Mouse (Mus musculus): ENCODE data around the gene Trio.

Trio gene

DNA sequence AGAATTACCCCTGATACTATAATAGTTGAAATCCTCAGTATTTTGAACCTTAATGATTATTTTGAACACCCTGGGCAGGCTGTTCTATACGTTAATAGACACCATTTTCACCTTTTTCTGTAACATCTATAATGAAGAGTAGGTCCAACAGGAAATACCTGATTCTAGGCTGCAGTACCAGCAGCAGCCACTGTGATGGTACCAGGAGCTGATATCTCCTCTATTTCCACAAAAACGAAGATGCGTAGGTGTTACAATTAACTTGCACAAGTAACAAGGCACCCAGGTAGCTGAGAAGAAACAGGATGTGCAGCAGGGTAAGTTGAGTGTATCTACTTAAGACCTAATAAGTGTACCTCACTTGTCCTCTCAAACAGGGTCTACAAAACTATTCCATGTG is 77.8 kb downstream of the Trio start:
- DNase-seq (ENCODE audit: low read depth, low spot score) = no peak

- peak; percentile 53 for DNase-seq (ENCODE audit: low read depth, low spot score)
Measured at GRCm38 (mm10) chr15:27945570-27945969, 80.1 kb downstream of the Trio start.

- DNase-seq (ENCODE audit: low read depth, low spot score) = no peak
Measured at GRCm38 (mm10) chr15:27944898-27945297, 80.8 kb downstream of the Trio start.

DNA sequence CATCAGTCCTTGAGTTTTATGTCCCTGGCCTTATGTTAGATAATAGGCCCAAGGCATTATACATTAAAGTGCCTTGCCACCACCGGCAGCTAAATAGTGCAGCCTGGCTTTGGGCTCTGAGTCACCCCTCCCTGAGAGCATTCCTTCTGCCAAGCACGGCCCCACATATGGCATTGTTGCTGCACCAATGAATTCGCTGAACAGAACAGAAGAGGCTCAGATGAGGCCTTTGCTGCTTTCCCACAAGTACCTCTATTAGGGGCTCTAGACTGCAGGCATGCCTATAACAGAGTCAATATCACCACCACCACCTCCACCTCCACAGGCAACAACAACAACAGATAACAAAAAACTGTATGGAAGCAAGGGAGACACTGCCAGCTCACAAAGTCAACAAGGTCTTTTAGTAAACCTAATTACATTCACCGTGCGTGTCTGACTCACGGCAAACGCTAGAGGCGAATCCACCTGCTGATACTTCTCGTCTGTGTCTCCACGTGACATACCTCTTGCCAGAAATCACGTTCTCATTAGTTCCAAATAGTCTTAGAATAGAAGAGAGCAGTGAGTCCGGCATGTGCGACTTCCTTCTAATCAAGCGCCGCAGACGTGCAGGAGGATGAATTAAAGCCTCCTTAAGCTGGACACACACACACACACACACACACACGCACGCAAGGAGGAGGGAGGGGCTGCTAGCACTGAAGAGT is 82.0 kb downstream of the Trio start:
- peak; percentile 97 for DNase-seq (ENCODE audit: low read depth, low spot score)

DNA sequence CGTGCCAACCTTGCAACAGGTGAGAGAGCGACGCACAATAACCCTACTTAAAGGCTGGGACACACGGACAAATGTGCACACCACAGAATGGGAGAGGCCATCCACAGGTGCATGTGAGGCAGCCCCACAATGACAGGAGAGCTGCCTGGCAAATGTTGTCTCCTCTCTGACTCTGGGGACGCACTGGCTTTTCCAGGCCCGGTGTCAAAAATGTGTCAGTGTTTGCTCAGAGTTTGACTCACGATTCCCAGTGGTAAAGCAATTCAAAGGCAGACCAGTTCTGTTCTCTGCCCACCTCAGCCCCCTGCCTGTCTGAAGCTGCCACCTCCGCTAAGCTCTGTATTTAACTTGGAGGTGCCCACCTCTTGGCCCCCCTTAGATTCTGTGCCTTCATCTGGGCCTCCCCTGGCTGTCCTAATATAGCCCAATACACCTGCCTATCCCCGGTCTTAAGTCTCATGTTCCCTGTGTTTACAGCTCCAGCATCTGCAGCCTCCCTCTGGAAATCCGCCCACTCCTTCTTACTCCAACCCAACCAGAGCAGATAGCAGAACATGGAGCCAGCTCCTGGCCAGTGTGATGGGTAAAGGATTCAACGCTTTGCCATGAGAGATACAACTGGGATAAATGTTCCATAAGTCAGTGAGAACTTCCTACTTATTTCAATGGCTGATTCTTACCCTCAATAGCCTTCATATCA is 83.3 kb downstream of the Trio start:
- peak; percentile 72 for DNase-seq (ENCODE audit: low read depth, low spot score)

GRCm38 (mm10) chr15:27941441-27941840 is 84.2 kb downstream of the Trio start:
- DNase-seq (ENCODE audit: low read depth, low spot score) = no peak

DNA sequence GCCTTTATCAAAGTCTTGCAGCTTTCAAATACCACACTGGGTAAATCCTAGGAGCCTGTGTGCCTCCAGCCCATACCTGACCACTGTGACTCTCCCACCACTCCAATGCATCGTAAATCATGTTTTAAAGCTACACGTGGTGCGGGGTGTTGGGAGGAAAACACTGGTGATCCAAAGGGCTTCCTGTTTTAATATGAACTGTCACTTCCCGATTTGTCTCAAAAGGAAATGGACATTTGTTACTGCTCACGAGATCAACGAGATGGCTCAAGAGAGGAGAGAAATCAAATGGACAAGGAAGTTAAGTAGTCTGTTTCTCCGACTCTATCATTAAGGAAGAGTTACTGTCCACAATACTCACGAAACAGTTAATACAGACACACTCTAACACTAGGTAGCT is 84.6 kb downstream of the Trio start:
- no peak for DNase-seq (ENCODE audit: low read depth, low spot score)

- DNase-seq (ENCODE audit: low read depth, low spot score) = no peak
Measured at GRCm38 (mm10) chr15:27940032-27940431, 85.6 kb downstream of the Trio start.

DNA sequence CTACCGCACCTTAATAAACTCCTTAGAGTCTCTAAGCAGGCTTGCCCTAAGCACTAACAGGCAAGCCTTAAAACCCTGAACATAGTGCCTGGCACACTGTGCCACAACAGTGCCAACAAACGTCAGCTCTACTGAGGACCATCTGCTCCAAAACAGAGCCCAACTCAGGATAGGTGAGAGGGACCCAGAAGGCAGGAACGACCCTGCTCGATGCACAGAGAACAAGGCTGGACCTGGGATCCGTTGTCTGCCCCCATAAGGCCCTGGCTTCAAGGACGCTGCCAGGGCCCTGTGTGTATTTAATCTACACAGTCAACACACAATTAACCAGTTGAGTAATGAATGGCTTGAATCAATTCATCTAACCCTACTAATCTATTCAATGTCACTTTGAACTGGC is 86.8 kb downstream of the Trio start:
- peak; percentile 96 for DNase-seq (ENCODE audit: low read depth, low spot score)

- peak; percentile 90 for DNase-seq (ENCODE audit: low read depth, low spot score)
Measured at GRCm38 (mm10) chr15:27937861-27938833, 87.5 kb downstream of the Trio start.

DNA sequence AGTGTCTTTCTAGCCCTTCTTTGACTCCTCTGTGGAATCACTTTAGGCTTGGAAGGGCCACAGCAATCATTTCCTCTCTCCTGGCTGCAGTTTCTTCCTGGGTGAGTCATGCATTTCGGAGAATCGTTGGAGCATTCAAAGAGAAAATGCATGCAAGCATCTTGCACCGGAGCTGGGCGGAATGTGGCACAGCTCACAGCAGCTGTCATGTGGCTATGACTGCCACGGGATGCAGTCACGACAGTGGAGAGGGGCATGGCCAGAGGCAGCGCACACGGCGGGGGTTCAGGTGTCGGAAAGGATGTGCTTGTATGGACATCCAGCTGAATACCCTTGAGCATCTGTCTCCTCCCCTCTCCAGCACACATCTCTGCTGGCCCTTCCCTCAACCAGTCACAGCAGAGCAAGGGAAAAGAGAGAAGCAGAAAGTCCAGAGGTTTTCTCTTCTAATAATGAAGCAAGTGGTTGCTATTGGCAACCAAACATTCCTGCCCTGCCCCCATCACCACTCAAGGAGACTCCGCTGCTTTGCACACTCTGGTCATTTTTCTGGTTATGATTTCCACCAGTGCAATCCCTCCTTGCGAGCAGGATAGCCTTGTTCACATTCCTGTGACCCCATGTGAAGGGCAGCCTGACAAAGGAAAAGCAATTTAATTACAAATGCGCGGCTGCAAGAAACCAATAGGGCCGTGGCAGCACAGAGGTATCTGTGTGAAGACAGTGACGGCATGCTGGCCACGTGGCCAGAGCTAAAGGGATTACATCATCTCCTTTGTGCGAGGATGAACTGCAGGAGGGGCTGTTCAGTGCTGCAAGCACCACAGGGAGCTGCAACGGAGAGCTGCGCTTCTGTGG is 88.4 kb downstream of the Trio start:
- peak; percentile 97 for DNase-seq (ENCODE audit: low read depth, low spot score)

- DNase-seq (ENCODE audit: low read depth, low spot score) = no peak
Measured at GRCm38 (mm10) chr15:27935772-27936746, 89.6 kb downstream of the Trio start.

DNA sequence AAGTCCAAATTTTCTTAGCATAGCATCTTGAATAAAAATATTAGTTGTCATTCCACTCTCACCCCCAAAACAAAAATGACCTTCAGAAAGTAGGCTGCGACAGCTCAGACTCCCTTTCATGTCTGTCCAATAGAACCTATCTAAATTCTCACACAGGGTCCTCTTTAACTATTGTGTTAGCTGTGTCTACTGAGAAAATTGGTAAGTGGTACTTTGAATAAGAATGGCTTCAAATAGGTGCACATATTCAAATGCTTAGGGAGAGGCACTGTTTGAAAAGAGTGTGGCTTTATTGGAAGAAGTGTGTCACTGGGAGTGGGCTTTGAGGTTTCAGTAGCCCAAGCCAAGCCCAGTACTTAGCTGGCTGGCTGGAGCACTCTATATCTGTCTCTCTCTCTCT is 92.4 kb downstream of the Trio start:
- no peak for DNase-seq (ENCODE audit: low read depth, low spot score)

DNA sequence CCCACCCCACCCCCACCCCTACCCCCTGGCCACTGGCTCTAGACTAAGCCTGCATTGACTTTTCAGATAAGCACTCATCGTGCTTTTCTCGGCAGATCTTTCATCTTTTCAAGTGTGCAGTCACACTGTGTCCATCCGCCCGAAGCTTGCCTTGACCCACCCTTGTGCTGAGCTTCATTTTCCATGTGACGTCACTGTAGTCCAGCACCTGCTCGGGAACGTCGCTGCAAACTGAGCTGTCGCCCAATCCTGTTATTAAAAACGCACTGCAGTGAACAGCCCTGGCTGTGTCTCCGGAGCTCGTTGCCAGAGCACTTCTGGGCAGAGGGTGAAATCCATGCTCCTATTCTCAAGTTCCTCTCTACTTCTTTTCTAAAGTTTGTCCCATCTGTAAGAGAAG is 93.8 kb downstream of the Trio start:
- DNase-seq (ENCODE audit: low read depth, low spot score) = no peak

GRCm38 (mm10) chr15:27931459-27931858 is 94.2 kb downstream of the Trio start:
- DNase-seq (ENCODE audit: low read depth, low spot score) = no peak

DNA sequence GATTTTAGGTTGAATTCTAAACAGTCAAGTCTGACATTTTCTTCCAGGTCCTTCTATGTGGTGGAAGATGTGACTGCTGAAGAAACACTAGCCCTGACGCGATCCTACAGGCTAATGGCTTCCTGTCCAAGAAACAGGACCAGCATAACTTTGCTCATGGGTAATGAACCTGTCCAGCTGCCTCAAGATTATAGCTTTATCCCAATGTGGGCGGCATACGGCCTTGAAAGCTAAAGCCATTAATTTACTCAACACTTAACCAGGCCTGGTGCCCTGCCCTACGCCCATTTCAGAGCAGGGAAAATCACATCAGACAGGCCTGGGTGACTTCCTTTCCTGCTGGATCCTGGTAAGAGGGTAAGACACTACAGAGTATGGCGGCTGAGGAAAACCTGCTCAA is 98.0 kb downstream of the Trio start:
- no peak for DNase-seq (ENCODE audit: low read depth, low spot score)

- no peak for DNase-seq (ENCODE audit: low read depth, low spot score)
Measured at GRCm38 (mm10) chr15:27926941-27927340, 98.7 kb downstream of the Trio start.

GRCm38 (mm10) chr15:27926450-27926849 is 99.2 kb downstream of the Trio start:
- no peak for DNase-seq (ENCODE audit: low read depth, low spot score)

- DNase-seq (ENCODE audit: low read depth, low spot score) = no peak
Measured at GRCm38 (mm10) chr15:27925865-27926264, 99.8 kb downstream of the Trio start.

DNA sequence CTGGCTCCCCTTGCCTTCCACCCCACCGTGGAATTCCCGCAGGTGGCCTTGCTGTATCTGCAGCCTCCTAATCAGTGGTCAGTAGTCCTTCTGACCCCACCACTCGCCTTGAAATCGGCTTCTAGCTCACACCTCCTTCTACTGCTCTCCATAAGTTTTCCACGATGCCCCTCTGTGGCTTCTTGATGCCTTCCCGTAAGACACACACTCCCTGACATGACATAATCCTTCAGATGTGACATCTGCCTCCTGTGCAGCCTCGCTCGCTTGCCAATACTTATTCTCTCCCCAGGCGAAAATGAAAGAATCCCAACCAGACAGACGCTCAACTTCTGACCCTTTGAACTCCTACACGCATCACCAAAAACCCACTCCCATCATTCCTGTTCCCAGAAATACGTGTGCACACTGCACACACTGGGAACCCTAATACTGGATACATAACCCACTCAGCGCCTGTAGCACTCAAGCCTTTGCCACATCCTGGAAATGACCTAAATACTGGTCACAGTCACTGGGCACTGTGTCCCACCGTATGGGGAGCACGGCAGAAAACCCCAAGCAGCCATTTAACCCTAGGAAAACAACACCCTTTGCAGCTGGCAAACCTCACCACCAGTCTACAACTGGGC is 100.5 kb downstream of the Trio start:
- DNase-seq (ENCODE audit: low read depth, low spot score) = no peak

All from brain, adult 2 months (tissue).